Mouse (Mus musculus): Measurements from ENCODE around the gene Tchhl1. TPM values are rescaled to one million over a fixed set of nuclear protein-coding genes. Genes with fewer than 3 reads are reported as not detected.
"Not testable (repeated sequence)": the region's sequence is repeated elsewhere in the genome, so short reads cannot be mapped to it uniquely, and the experiment has no call there.

Gene Tchhl1
- total RNA-seq (2017): not detected in 2 replicates

DNA sequence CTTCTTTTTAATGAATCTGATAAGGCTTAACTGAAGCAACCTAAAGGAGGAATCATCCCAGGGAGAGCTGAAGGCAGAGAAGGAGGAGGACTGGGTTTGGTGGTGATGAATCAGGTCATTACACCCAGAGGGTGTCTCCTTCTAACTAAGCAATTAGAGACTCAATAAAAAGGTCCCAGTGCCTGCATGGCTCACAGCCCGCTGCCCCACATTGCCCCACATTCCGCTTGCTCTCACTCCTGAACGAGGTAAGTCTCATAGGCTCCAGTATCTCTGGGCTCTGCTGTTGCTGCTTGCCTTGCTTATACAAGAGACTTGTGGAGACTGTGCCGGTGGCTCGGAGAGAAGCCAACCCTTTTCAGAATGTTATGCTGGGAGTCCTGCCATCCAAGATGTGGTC, at the start of gene Tchhl1:
Gene Tchhl1, plus strand, starts transcription at position 194 of the 400 bp plus-strand sequence.
- no peak for ATAC-seq (replicated peaks in 1 of 2; ENCODE audit: insufficient read depth in 1 of 2, low FRiP score in 2 of 2, low TSS enrichment in 1 of 2, low read depth in 1 of 2, poor library complexity in 2 of 2, severe bottlenecking in 2 of 2)

GRCm38 (mm10) chr3:93431673-93432072, 36.9 kb upstream of the Tchhl1 start:
- no peak for ATAC-seq (replicated peaks in 1 of 2; ENCODE audit: insufficient read depth in 1 of 2, low FRiP score in 2 of 2, low TSS enrichment in 1 of 2, low read depth in 1 of 2, poor library complexity in 2 of 2, severe bottlenecking in 2 of 2)

- no peak for ATAC-seq (replicated peaks in 1 of 2; ENCODE audit: insufficient read depth in 1 of 2, low FRiP score in 2 of 2, low TSS enrichment in 1 of 2, low read depth in 1 of 2, poor library complexity in 2 of 2, severe bottlenecking in 2 of 2)
Observed at GRCm38 (mm10) chr3:93442030-93442429, 26.5 kb upstream of the Tchhl1 start, which contains the start of gene Tchh. TSS of gene Tchh (plus strand) at chr3:93442330.

GRCm38 (mm10) chr3:93443501-93444101, 25.0 kb upstream of the Tchhl1 start:
- peak; percentile 44 to 65 for ATAC-seq (replicated peaks in 1 of 2; ENCODE audit: insufficient read depth in 1 of 2, low FRiP score in 2 of 2, low TSS enrichment in 1 of 2, low read depth in 1 of 2, poor library complexity in 2 of 2, severe bottlenecking in 2 of 2)

GRCm38 (mm10) chr3:93444343-93445164, 24.0 kb upstream of the Tchhl1 start:
- ATAC-seq (replicated peaks in 1 of 2; ENCODE audit: insufficient read depth in 1 of 2, low FRiP score in 2 of 2, low TSS enrichment in 1 of 2, low read depth in 1 of 2, poor library complexity in 2 of 2, severe bottlenecking in 2 of 2): peak; percentile 74 to 81

DNA sequence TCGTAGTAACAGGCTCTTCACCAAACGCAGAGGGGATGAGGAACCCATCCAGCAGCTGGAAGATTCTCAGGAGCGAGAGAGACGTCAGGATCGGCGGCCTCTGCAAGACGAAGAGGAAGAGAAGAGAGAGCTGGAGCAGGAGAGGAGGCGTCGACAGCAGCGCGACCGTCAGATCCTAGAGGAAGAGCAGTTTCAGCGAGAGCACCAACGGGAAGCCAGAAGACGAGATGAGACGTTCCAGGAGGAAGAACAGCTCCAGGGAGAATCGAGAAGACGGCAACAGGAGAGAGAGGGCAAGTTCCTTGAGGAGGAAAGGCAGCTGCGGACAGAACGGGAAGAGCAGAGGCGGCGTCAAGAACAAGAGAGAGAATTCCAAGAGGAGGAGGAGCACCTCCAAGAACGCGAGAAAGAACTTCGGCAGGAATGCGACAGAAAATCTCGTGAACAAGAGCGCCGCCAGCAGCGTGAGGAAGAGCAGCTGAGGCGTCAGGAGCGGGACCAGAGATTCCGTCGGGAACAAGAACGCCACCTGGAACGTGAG, 23.3 kb upstream of the Tchhl1 start:
- no peak for ATAC-seq (replicated peaks in 1 of 2; ENCODE audit: insufficient read depth in 1 of 2, low FRiP score in 2 of 2, low TSS enrichment in 1 of 2, low read depth in 1 of 2, poor library complexity in 2 of 2, severe bottlenecking in 2 of 2)

- no peak for ATAC-seq (replicated peaks in 1 of 2; ENCODE audit: insufficient read depth in 1 of 2, low FRiP score in 2 of 2, low TSS enrichment in 1 of 2, low read depth in 1 of 2, poor library complexity in 2 of 2, severe bottlenecking in 2 of 2)
Observed at GRCm38 (mm10) chr3:93446128-93446755, 22.3 kb upstream of the Tchhl1 start.

DNA sequence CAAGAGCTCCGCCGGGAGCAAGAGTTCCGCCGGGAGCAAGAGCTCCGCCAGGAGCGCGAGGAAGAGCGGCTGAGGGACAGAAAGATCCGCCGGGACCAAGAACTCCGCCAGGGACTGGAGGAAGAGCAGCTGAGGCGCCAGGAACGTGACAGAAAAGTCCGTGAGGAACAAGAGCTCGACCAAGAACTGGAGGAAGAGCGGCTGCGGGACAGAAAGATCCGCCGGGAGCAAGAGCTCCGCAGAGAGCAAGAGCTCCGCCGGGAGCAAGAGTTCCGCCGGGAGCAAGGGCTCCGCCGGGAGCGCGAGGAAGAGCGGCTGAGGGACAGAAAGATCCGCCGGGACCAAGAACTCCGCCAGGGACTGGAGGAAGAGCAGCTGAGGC, 21.8 kb upstream of the Tchhl1 start:
- ATAC-seq (replicated peaks in 1 of 2; ENCODE audit: insufficient read depth in 1 of 2, low FRiP score in 2 of 2, low TSS enrichment in 1 of 2, low read depth in 1 of 2, poor library complexity in 2 of 2, severe bottlenecking in 2 of 2): not testable (repeated sequence)

DNA sequence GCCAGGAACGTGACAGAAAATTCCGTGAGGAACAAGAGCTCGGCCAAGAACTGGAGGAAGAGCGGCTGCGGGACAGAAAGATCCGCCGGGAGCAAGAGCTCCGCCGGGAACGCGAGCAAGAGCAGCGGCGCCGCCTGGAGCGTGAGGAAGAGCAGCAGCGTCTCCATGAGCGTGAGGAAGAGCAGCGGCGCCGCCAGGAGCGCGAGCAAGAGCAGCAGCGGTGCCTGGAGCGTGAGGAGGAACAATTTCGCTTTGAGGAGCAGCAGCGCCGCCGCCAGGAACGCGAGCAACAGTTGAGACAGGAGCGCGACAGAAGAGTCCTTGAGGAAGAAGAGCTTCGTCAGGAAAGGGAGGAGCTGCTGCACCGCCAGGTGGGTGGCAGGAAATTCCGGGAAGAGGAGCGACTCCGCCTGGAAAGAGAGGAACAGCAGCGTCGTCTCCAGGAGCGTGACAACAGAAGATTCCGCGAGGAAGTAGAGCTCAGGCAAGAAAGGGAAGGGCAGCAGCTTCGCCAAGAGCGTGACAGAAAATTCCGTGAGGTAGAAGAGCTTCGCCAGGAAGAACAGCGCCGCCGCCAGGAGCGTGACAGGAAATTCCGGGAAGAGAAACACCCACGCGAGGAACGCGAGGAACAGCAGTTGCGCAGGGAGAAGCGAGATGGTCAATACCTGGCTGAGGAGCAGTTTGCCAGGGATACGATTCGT, 21.3 kb upstream of the Tchhl1 start:
- peak in 1 of 2 experiments; percentile 43; a peak in 2 of 4 replicates for ATAC-seq (replicated peaks in 1 of 2; ENCODE audit: insufficient read depth in 1 of 2, low FRiP score in 2 of 2, low TSS enrichment in 1 of 2, low read depth in 1 of 2, poor library complexity in 2 of 2, severe bottlenecking in 2 of 2)

- ATAC-seq (replicated peaks in 1 of 2; ENCODE audit: insufficient read depth in 1 of 2, low FRiP score in 2 of 2, low TSS enrichment in 1 of 2, low read depth in 1 of 2, poor library complexity in 2 of 2, severe bottlenecking in 2 of 2): no peak
Observed at GRCm38 (mm10) chr3:93466556-93466955, 2.0 kb upstream of the Tchhl1 start.

GRCm38 (mm10) chr3:93467130-93467529, 1.4 kb upstream of the Tchhl1 start:
- no peak for ATAC-seq (replicated peaks in 1 of 2; ENCODE audit: insufficient read depth in 1 of 2, low FRiP score in 2 of 2, low TSS enrichment in 1 of 2, low read depth in 1 of 2, poor library complexity in 2 of 2, severe bottlenecking in 2 of 2)

- no peak for ATAC-seq (replicated peaks in 1 of 2; ENCODE audit: insufficient read depth in 1 of 2, low FRiP score in 2 of 2, low TSS enrichment in 1 of 2, low read depth in 1 of 2, poor library complexity in 2 of 2, severe bottlenecking in 2 of 2)
Observed at GRCm38 (mm10) chr3:93469629-93470028, 1.1 kb downstream of the Tchhl1 start.

DNA sequence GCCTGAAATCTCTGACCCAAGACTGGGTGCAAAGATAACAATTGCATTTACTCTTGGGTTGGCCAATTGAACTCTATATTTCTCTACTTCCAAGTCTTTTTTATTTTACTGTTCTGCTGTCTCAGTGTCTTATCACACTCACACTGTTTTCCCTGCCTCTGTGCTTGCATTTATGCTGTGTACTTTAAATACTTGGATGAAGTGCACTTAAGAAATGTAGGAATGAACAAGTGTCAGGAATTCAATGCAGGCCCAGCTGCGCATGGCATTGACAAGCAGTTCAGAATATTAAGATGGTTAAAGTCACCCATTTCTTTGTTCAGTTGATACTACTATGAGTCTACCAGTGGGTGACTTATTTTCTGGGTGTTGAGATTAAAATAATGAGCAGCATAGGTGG, 11.5 kb downstream of the Tchhl1 start:
- ATAC-seq (replicated peaks in 1 of 2; ENCODE audit: insufficient read depth in 1 of 2, low FRiP score in 2 of 2, low TSS enrichment in 1 of 2, low read depth in 1 of 2, poor library complexity in 2 of 2, severe bottlenecking in 2 of 2): no peak

- ATAC-seq (replicated peaks in 1 of 2; ENCODE audit: insufficient read depth in 1 of 2, low FRiP score in 2 of 2, low TSS enrichment in 1 of 2, low read depth in 1 of 2, poor library complexity in 2 of 2, severe bottlenecking in 2 of 2): no peak
Observed at GRCm38 (mm10) chr3:93481982-93482616, 13.5 kb downstream of the Tchhl1 start.

GRCm38 (mm10) chr3:93485611-93486010, 17.1 kb downstream of the Tchhl1 start:
- no peak for ATAC-seq (replicated peaks in 1 of 2; ENCODE audit: insufficient read depth in 1 of 2, low FRiP score in 2 of 2, low TSS enrichment in 1 of 2, low read depth in 1 of 2, poor library complexity in 2 of 2, severe bottlenecking in 2 of 2)

DNA sequence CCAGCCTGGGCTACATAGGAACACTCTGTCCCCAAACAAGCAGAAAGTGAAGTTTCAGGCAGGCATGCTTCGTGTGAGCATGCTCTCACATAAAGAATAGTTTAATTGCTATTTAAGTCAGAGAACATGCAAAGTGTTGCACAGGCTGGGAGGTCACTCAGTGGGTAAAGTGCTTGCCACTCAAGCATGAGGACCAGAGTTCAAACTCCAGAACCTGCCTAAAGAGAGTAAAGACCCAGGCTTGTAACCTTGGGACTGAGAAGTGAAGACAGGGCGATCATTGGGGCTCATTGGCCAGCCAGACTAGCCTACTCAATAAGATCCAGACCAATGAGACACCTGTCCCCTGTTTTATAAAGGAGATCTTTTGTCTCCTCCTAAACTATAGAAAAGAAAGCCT, 20.0 kb downstream of the Tchhl1 start:
- no peak for ATAC-seq (replicated peaks in 1 of 2; ENCODE audit: insufficient read depth in 1 of 2, low FRiP score in 2 of 2, low TSS enrichment in 1 of 2, low read depth in 1 of 2, poor library complexity in 2 of 2, severe bottlenecking in 2 of 2)

DNA sequence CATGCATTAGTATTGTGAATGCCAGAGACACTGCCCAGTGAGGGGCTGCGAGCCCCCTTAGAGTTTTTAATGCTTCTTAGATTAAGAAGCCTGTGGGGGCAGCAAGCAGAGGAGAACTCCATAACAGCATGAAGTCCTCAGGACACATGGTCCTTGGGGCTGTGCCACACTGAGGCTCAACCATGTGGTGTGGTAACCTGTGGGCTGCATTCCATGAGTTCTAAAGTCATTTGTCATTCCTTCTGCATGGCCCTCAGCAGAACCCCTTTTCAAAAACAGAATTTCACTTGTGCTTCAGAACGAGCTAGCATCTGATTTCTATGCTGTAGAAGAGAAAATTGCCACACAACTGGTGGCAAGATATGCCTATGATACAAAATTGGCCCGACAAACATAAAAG, 23.6 kb downstream of the Tchhl1 start:
- no peak for ATAC-seq (replicated peaks in 1 of 2; ENCODE audit: insufficient read depth in 1 of 2, low FRiP score in 2 of 2, low TSS enrichment in 1 of 2, low read depth in 1 of 2, poor library complexity in 2 of 2, severe bottlenecking in 2 of 2)
